Mouse (Mus musculus) right cerebral cortex, postnatal 10 days (tissue): ENCODE measurements around the gene Rd3.
A peak's percentile ranks its signal among the peaks of the same experiment; 100 is the strongest.

Experiments
- DNase-seq, 2 experiments: peaks; one replicate each; pipeline ENCODE4 v3.0.0; 2021; ENCODE audit warnings: low spot score in 2 of 2

Gene Rd3

DNA sequence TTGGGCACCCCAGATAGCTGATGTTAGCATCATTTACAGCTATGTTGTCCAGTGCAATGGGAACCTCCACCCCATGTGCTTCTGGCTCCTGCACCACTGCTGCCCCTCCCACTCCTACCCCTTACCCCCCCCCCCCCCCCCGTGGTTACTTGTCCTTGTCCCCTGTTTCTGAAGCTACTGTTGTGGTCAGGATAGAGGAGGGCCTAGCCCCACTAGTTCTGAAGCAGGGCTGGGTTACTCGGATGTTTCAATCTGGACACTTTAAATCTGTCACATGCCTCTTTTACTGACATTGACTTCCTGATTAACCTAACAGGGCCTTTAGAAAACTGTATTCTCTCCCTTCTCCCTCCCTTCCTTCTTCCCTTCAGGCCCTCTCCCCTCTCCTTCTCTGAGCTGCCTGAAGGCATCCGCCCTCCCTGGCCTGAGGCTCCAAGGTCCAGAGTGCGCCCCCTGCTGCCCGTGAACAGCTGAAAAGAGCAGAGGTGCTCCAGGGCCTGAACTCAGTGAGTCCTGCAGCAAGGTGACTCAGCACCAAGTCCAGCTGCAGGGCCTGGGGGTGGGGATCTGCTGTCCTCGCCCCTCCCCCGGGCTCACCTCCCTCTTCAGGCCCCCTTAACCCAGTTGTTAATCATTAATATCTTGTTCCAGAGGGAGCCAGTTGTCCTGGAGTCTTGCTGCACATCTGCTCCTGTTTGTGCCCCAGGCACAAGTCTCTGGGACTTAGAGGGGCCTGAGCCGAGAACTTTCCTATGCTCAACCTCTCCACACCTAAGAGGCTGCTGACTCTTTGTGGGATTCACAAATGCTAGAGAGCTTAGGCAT lies 13.0 kb upstream of the Rd3 start:
- peak; percentile 73 to 85 for DNase-seq

DNA sequence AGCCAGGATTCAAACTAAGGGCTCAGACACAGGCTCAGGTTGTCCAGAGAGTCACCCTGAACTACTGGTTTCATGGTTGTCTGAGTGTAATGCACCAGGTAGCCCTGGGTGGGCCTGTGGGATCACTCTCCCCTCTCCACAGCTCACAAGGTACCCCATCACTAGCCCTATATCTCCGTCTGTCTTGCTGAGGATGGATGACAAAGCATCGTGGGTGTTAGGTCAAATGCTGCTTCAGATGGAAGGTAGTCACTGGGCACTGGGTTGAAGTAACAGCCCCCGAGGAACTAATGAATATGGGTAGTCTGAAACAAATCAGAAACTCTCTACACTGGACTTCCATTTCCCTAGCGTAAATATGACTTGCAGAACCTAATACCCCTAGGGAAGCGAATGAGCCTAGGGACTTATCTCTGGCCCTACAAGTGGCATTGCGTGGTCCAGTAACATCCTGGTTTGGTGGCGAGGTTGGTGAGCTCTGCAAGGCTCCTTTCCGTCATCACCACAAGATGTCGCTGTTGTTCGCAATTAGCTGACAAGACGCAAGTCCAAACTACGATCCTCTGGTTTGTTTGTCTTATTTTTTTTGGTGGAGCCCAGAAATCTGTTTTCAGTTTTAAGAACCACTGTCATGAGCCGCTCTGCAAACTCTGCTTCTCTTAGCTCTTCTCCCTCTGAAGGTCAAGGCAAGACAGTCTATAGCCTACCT lies 12.2 kb upstream of the Rd3 start:
- DNase-seq: peak; percentile 76 to 85

DNA sequence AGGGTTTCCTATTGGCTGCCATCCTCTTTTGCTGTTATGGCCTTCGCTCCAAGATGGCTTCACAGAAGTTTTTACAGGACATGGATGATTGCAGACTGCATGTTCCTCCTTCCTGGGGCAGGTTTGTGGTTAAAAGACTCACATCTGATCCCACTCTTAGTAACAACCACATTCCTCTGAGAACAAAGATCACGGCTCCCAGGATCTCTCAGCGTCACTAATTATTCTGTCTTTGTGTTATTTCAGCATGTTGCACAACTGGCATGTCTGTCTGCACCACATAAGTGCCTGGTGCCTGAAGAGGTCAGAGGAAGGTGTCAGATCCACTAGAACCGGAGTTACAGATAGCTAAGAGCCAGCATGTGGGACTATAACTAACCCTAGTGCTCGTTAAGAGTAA lies 7.2 kb upstream of the Rd3 start:
- no peak for DNase-seq

DNA sequence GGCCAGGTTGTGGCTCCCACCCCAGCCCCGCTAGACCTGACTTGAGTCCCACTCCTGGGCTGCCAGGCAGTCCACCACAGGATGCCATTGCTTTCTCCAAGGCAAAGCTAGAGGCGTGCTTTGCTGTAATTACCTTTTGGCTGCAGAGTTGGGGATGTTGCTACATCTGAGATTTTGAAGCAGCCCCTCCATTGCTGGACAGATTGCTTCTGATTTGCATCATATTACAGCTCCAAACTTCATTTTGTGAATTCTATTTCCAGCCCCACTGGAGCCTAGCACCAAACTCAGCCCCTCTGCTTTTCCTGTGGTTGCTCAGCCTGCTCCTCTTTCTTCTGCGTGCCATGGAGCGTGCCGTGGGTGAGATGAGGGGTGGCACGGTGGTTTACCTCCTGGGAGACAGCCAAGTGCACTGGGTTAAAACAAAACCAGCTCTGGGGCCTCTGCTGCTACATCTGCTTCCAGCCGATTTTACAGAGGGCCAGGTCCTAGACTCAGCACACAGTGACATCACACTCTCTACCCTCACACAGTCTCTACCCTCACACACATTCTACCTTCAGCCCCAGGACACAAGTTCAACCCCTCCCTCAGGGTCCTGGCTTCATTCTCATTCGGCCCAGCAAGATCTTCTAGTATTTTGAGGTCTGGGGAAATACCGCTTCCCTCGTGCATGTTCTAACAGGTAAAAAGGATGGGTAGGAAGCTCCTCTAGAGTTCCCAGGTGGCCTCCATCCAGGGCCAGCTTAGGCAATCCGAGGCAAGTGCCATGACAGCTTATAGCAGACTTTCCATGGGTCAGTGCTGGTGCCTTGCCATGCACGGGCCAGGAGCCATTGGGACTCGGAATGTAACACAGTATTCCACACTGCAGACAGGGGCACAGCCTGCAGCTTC lies 2.4 kb upstream of the Rd3 start:
- DNase-seq: no peak

DNA sequence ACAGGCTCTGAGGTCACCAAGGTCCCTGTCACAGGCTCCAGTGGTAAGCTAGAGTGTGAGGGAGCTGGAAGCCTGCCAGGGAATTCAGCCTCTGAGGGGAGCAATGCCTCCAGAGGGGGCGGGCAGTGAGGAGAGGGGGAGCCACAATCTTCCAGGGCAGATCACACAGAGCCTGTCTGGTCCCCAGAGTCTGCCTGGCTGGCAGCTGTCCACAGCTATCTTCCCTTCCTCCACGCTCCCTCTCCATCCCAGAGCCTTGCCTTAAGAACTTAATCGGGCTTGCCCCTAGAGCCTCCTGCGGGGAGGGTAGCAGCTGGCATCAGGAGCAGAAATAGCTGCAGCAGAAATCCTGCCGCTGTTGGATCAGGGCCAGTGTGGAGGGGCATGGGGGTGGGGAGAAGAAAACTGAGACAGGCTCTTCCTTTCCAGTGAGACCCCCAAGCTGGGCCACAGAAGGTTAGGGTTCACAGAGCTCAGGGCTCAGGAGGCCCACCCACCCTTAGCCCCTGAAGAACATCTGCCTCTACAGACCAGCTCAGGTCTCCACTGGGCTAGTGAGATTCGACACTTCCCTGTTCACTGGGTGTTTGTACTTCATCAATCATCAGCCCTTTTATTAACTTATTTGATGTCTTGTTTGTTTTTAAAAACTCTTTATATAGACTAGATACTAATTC lies 4.4 kb downstream of the Rd3 start:
- DNase-seq: peak; percentile 48 to 56

DNA sequence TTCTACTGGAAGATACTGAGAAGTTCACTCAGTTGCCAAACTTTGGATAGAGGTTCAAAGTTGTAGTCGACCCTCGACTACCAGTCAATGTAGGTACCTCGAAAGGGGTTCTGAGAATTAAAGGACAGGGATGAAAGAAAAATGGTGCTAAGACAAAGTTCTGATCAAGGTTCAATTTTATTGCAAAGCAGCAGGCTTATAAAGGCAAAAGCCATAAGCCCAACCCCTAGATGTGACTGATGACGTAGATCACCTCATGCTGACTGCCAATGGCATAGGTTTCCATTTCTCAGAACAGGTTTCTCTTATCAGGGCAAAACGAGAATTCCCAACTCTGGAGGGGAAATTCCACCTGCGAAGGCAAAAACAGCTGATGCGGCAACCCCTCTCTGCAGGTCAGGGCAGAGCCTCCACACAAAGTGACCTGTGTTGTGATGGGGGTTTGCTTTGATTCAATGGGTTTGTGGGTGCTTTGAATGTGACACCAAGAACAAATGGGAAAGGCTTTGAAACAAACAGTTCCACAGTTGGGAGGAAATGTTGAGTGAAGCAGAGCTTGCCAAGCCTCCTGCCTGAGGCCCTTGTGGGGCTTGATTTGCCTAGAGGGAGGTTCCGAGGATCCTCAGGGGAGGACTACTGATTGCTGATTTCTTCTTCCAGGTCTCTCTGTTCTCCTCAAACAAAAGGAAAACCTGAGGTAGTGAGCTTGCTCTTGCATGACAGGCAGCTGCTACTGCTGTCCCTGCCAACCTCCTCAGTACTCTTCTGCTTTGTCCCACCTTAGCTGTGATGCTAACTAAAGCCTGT lies 9.7 kb downstream of the Rd3 start:
- no peak for DNase-seq

DNA sequence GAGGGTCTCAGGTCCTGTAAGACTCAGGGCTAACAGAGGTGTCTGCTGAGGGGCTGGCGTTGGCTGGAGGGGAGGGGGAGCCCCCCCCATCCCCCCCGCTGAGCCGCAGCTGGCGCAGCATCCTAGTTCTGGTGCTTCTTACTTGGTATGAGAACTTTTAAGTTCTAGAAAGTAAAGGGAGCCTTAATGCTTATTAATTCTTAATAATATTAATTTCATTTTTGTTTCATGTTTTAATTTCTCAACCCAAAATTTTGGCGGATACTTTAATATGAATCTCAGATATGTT lies 10.3 kb downstream of the Rd3 start:
- no peak for DNase-seq

DNA sequence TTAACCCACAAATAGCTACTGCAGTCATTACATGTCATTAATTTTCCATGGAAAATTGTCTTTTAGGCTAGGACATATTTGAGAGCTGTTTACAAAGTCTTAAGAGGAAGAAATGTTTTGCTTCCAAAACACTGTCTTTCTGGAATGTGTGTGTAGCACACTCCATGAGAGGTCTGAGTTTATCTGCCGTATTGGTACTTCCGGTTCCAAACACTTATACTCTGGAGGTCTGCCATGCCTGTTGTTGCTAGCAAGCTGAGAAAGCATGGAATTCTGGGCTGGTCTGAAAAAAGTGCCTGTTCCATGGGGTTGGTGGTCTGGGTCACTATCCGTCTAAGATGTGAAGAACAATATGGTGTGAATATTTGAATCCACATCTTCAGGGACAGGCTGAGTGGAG lies 11.5 kb downstream of the Rd3 start:
- no peak for DNase-seq

DNA sequence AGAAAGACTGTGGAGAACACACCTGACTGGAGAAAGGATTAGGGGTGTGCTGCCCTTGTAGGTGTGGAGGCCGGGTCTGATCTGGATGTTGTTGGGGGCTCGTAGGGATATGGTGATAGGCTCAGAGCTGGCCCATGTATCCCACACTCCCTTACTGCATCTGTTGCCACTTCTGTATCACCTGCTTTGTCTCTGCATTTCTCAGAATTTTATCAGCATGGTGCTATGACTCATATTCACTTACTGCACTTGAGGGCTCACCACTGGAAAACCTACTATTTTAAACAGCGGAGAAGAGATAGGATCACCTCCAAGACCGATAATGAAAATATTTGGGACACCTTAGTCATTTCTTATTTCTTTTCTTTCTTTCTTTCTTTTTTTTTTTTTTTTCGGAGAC lies 11.9 kb downstream of the Rd3 start:
- no peak for DNase-seq

DNA sequence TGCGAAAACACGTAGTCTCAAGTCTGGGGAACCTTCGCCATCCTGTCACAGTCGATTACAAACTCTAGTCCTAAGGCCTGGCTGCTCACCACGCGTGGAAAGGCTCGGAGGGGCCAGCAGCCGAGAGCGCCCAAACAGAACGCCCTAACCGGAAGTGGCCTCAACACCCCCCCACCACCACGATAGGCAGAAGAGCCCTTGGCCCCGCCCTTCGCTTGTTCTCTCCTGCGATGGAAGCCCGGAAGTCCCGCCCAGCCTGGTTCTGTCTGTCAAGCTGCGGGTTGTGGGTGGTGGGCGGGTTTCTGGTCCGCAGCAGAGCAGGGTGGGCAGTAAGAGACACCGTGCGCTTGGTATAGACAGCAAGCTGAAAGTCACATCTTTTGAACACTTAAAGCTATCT lies 12.8 kb downstream of the Rd3 start:
- DNase-seq: peak; percentile 98

DNA sequence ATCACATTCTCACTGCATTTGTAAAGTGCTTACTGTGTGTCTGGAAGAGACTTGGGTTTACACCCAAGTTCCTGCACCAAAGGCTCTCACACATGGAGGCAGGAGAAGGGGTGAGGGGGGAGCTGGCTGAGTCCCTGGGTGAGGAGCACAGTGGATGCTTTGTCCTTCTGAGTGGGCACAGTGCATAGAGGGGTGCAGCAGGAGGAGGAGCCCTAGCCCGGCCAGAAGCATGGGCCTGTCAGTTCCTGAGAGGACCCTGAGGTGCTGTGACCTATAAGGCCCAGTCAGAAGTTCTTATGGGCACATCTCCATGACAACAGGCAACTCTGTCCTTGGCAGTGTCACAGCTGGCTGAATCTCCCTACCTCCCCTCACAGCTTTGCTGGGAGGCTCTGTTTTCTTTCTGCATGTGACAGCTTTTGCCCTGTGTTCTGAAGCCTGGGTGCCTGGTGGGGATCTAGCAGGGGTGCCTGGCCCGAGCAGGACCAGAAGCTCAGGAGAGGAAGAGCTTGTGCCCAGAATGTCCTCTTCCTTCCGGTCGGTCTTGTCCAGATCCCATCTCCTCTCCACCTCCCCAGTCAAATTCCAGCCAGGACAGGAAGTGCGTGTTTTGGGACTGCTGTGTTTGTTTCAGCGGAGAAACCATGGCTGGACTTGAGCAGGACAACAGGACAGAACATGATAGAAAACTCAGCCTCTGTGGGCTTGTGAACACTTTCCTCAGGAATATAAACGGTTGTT lies 15.0 kb downstream of the Rd3 start:
- DNase-seq: peak; percentile 52 to 53

DNA sequence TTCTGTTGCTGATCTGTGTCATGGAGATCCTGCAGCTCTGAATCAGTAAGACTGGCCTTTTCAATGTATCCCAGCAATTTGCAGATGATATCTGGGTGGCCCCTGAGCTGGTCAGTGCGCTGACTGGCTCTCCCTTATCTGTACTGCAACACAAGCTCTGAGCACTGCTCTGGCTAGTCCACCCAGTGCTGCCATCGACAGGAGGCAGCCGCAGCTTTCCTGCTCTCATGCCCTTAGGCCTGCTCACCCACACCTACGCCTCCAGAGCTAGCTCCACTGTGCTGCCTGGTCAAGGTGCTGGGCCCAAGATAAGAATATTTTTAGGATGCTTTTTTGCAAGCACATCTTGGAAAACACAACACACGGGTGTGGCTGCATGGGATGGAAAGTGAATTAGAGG lies 17.3 kb downstream of the Rd3 start:
- DNase-seq: no peak

DNA sequence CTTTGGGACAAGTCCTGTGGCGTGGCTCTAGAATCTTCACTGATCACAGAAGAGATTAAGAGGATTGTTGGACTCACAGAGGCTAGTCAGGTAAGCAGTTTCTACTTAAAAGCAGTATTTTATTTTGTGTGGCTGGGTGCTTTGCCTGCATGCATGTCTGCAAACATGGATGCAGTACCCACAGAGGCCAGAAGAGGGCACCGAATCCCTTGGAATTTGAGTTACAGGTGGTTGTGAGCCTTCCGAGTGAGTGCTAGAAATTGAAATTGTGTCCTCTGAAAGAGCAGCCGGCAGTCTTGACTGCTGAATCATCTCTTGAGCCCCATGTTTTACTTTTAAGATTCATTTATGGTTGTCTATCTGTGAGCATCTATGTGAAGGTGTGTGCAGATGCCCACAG lies 18.3 kb downstream of the Rd3 start:
- peak in 1 of 2 experiments; percentile 58 for DNase-seq

DNA sequence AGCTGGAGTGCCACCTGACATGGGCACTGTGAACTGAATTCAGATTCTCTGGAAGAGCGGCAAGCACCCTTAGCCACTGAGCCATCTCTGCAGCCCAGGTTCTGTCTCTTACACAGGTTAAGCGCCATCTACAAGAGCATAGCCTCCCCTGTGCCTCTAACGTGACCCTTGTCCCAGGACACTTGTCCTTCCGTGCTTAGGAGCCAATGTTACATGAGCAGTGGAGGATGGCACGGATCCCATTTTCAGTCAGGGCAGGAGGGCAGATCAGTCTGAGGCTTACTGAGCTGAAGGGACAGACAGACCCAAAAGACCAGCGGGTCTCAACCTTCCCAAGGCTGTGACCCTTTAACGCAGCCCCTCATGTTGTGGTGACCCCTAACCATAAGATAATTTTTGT lies 18.7 kb downstream of the Rd3 start:
- no peak for DNase-seq

DNA sequence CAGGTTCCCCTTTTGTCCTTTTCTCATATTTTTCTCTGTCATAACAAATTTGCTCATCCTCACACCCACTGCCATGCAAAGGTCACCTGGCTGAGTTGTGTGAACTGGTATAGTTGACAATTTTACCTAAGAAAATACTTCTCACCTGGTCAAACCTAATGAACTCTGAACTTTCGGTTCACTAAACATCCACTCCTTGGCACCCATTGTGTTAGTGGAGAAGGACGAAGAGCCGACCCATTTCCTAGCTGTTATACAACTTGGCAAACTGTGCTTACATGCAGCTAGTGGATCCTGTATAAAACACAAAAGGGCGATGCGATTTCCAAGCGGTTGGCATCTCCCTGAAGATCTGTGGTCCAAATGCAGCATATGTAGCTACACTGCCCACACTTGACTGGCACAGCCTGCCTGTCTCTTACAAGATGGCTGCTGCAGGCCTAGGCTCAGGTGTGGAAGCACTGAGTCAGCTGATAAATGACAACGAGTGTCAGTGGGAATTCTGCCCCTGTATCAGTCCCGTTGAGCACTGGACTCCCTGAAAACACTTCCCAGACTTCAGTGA lies 19.5 kb downstream of the Rd3 start:
- DNase-seq: no peak

DNA sequence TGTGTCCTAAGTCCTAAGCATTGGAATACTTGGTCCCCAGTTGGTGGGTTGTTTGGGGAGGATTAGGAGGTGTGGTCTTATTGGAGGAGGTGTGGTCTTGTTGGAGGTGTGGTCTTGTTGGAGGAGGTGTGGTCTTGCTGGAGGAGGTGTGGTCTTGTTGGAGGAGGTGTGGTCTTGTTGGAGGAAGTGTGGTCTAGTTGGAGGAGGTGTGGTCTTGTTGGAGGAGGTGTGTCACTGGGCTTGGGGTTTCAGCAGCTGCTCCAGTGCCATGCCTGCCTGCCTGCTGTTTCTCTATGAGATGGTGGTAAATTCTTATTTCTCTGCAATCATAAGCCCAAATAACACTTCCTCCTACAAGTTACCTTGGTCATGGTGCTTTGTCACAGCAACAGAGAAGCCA lies 21.9 kb downstream of the Rd3 start:
- DNase-seq: no peak
